Mouse (Mus musculus) embryonic facial prominence, embryonic 13.5 days (tissue): ENCODE results near the gene Itprip. TPM values are rescaled to one million over a fixed set of nuclear protein-coding genes. Genes with fewer than 3 reads are reported as not detected.

ENCODE experiments used
- ATAC-seq: fragments of 200-750 bp; cut with Nextera tagmentation; 2 replicates; pipeline ENCODE4 v1.8.0; 2017; ENCODE audit warnings: low read depth; ENCODE audit not compliant: insufficient number of reproducible peaks, insufficient read depth, low FRiP score, low TSS enrichment
- H3K27ac ChIP-seq: fragments of 300-500 bp; sonication (generic); 2 replicates; pipeline ENCODE4 v1.5.1; 2015; ENCODE audit warnings: moderate library complexity, mild to moderate bottlenecking, inconsistent platforms
- H3K27me3 ChIP-seq: fragments of 300-500 bp; sonication (generic); 2 replicates; pipeline ENCODE4 v1.6.1; 2015; ENCODE audit warnings: mild to moderate bottlenecking, inconsistent platforms
- H3K36me3 ChIP-seq: fragments of 300-500 bp; sonication (generic); 2 replicates; pipeline ENCODE4 v1.6.1; 2015; ENCODE audit warnings: mild to moderate bottlenecking, inconsistent platforms
- H3K4me1 ChIP-seq: fragments of 300-500 bp; sonication (generic); 2 replicates; pipeline ENCODE4 v1.6.1; 2015; ENCODE audit warnings: inconsistent platforms
- H3K4me2 ChIP-seq: fragments of 300-500 bp; sonication (generic); 2 replicates; pipeline ENCODE4 v1.6.1; 2015; ENCODE audit warnings: moderate library complexity, mild to moderate bottlenecking, inconsistent platforms
- H3K4me3 ChIP-seq: fragments of 300-500 bp; sonication (generic); 2 replicates; pipeline ENCODE4 v1.5.1; 2015; ENCODE audit warnings: mild to moderate bottlenecking, inconsistent platforms
- H3K9ac ChIP-seq: fragments of 300-500 bp; sonication (generic); 2 replicates; pipeline ENCODE4 v1.6.1; 2015; ENCODE audit warnings: mild to moderate bottlenecking, inconsistent platforms
- H3K9me3 ChIP-seq: fragments of 300-500 bp; sonication (generic); 2 replicates; pipeline ENCODE4 v1.6.1; 2016; ENCODE audit warnings: inconsistent platforms
- WGBS: fragments of 180-500 bp; shearing (Covaris S2); methylation state at CpG from one replicate; pipeline ENCODE4 v1.1.7; 2015; ENCODE audit warnings: mixed read lengths; 5-methylcytosine and 5-hydroxymethylcytosine counted together
- polyA plus RNA-seq: library from polyadenylated mRNA; unstranded; fragments of >200 nt; fragmentation: Nextera tagmentation; extraction: Ambion mirVana; gene quantifications from 2 replicates; pipeline ENCODE4 v1.2.1, GENCODE M21; 2015

Gene Itprip
- polyA plus RNA-seq, 1 experiment from 2014 or later = 16.5 TPM

DNA sequence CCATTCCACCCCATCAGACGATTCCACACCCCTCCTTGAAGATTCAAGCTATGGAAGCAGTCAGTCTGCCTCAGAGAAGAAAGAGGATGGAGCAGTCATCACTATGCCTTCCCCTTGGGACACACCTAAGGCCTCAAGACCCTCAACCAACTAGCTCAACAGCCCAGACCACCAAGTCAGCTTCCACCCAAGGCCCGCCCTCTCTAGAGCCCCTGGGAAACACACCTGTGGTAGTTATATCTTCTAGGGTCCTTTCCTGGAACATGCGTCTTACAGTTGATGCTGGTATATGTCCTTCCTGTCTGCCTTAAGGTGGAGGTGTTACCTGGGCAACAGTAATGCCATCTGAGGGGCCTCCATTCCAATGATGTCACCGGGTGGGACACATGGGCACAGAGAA is 4.9 kb downstream of the Itprip start:
- H3K4me2 ChIP-seq = no peak overlapping the region
- no peaks in the 10 kb centered on the region for H3K9me3 ChIP-seq
- ATAC-seq = no peak
- H3K4me1 ChIP-seq = peaks cover 45% of the 10 kb centered on the region
- no peaks in the 10 kb centered on the region for H3K27me3 ChIP-seq
- WGBS = 88% methylated on average over 4 of the region's 4 CpGs
- no peak overlapping the region for H3K9ac ChIP-seq
- H3K4me3 ChIP-seq = no peak overlapping the region
- H3K27ac ChIP-seq = no peak overlapping the region
- 0 out of 2 replicates have a peak, but pooled peaks cover 14% of the 10 kb centered on the region for H3K36me3 ChIP-seq

DNA sequence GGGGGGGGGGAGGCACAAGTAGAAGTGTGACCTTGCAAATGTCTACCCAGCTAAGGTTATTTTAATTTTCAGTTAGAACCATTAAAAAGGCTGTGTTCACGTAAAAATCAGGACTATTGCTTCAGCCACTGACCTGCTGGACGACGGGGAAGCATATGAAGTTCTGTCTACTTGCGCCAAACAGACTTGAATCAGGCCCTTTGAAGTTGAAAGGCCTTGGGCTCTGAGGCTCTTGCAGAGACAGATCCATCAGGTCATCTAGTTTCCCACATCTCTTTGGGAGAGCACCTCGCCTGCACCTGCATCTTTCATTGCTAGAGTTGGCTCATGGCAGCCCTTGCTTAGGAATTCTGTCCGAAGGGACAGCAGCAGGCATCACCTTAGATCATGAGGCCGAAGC is 5.8 kb downstream of the Itprip start:
- 80% methylated on average over 7 of the region's 7 CpGs for WGBS
- H3K4me2 ChIP-seq = no peak overlapping the region
- no peak overlapping the region for H3K4me3 ChIP-seq
- H3K27ac ChIP-seq = no peak overlapping the region
- H3K36me3 ChIP-seq = 0 out of 2 replicates have a peak, but pooled peaks cover 14% of the 10 kb centered on the region
- no peaks in the 10 kb centered on the region for H3K27me3 ChIP-seq
- ATAC-seq = no peak
- H3K4me1 ChIP-seq = peaks cover 52% of the 10 kb centered on the region
- H3K9me3 ChIP-seq = no peaks in the 10 kb centered on the region
- no peak overlapping the region for H3K9ac ChIP-seq

DNA sequence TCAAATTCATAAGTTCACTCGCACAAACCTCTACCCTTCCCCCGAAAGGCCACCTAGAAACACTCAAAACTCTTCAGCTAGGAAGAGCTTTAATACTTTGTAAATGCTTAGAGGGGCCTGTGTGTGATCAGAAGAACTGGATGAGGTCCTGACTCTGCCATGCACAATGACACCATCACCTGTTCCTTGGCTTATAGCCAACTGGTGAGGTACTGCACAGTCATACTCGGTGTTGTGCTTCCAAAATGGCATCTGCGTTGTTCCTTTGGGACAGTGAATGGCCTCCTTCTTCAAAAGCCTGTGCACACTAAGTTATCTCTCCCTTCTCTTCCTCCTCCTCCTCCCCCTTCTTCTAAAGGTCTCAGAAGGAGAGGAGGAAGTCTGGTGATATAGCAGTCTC is 8.3 kb downstream of the Itprip start:
- Histone ChIP-seq H3K4me3 (no peak overlapping the region), H3K4me1 (peaks cover 32% of the 10 kb centered on the region), H3K36me3 (0 out of 2 replicates have a peak, but pooled peaks cover 14% of the 10 kb centered on the region), H3K9ac (no peak overlapping the region), H3K27ac (0 out of 2 replicates have a peak overlapping the region, but pooled peaks have one; percentile 97), H3K27me3 (no peaks in the 10 kb centered on the region), H3K9me3 (no peaks in the 10 kb centered on the region), H3K4me2 (no peak overlapping the region)
- no peak for ATAC-seq
- 89% methylated on average over 4 of the region's 4 CpGs for WGBS

DNA sequence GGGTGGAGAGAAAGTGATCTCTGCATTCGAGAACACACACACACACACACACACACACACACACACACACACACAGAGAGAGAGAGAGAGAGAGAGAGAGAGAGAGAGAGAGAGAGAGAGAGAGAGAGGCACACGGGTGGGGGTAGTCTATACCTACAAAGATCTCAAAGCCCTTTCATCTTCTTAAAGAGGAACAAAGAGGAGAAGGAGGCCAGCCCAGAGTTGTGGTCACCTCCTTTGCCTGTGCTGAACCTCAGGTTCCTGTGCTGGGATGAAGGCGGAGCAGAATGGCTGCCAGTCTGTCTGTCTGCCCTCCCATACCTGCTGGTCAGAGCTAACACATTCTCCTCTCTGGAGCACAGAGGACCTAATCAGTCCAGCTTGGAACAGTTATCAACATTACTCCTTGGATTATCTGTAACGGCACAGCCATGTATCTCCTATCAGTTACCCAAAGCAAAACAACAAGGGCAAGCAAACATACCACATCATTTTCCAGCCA is 8.9 kb downstream of the Itprip start:
- H3K27ac ChIP-seq = peak overlapping the region; percentile 97
- H3K4me1 ChIP-seq = peaks cover 35% of the 10 kb centered on the region
- peak overlapping the region; percentile 43 for H3K4me3 ChIP-seq

DNA sequence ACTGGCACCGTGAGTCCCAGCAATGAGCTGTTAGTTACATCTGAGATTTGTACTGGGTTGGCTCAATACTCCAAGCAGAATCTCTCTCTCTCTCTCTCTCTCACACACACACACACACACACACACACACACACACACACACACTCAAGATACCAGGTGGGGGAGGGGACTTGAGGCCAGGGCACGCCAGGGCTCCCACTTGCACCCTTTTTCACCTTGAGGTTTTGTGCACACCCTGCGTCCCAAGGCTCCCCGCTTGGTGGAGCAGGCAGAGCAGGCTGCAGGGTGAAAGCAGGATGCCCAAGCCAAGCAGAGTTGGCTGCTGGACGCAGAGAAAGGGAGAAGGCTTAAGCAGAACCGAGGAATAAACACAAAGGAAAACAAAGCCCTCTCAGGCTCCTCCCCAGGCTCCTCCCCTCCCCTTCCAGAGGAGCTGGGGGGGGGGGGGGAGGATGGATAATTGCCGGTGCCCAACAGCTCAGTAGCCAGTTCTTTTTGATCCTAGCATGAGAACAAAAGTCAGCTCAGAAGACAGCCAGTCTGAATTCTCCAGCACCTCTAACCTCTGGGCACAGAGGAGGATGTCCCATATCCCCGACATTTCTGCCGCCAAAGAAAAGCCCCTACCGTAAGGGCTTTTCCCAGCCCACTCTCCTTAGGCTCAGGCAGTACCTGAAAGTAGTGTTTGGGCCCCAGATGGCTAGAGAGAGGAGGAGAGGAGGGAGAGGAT is 9.5 kb downstream of the Itprip start:
- no peaks in the 10 kb centered on the region for H3K9me3 ChIP-seq
- peaks cover 16% of the 10 kb centered on the region; the same call in 1 of the 2 replicates for H3K36me3 ChIP-seq
- peak overlapping the region; percentile 67 for H3K4me2 ChIP-seq
- peak overlapping the region; percentile 43 for H3K4me3 ChIP-seq
- H3K9ac ChIP-seq = peak overlapping the region; percentile 80
- 5% methylated on average over 10 of the region's 10 CpGs for WGBS
- peak overlapping the region; percentile 97 for H3K27ac ChIP-seq
- no peaks in the 10 kb centered on the region for H3K27me3 ChIP-seq
- peaks cover 36% of the 10 kb centered on the region for H3K4me1 ChIP-seq
- peak; percentile 33; the same call in 1 of the 2 replicates for ATAC-seq

More for the DNA sequence above, 8.9 kb downstream of the Itprip start:
- Histone ChIP-seq H3K9me3 (no peaks in the 10 kb centered on the region), H3K4me2 (peak overlapping the region; percentile 67), H3K9ac (peak overlapping the region; percentile 80), H3K27me3 (no peaks in the 10 kb centered on the region), H3K36me3 (0 out of 2 replicates have a peak, but pooled peaks cover 14% of the 10 kb centered on the region)
- WGBS = 33% methylated on average over 4 of the region's 4 CpGs
- no peak for ATAC-seq

DNA sequence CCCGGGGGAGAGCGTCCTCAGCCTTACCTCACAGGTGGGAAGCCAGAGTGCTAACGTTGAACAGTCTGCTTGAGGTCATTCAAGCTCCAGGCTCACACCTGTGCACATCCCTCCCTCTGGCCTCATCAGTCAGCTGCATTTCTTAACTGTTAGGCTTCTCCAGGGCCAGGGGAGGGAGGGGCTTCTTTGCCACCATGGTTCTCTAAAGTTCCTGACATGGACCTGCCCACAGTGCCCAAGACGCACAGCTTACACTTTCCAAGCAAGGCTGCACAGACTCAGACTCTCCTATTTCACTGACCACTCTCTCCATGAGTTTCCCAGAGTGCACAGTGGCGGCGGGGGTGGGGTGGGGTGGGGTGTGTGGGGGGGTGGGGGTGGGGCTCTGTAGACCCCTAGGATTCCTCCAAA is 10.1 kb downstream of the Itprip start:
- Histone ChIP-seq H3K9me3 (no peaks in the 10 kb centered on the region), H3K4me2 (peak overlapping the region; percentile 67), H3K4me3 (peak overlapping the region; percentile 43), H3K4me1 (peaks cover 36% of the 10 kb centered on the region), H3K27ac (peak overlapping the region; percentile 97), H3K9ac (peak overlapping the region; percentile 80), H3K36me3 (peaks cover 12% of the 10 kb centered on the region; the same call in 1 of the 2 replicates), H3K27me3 (no peaks in the 10 kb centered on the region)
- peak; percentile 59; the same call in 1 of the 2 replicates for ATAC-seq
- WGBS = 15% methylated on average over 6 of the region's 6 CpGs

DNA sequence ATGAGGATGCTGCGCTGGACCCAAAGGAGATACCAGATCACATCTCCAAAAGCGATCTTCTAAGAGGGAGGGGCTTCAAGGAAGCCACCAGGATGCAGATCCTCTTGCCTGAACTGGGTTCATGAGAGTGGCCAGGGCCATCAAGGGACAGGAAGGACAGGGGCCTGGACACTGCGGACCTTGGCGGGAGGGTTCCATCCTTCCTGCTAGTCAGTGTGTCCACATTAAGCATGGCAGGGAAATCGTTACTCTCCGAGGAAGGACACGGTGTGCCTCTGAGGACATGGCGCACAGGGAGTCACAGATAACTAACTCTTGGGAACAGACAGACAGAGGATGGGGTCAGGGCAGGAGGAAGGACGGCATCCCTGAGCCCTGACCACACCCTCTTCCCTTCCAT is 11.5 kb downstream of the Itprip start:
- Histone ChIP-seq H3K9me3 (no peaks in the 10 kb centered on the region), H3K4me2 (no peak overlapping the region), H3K27me3 (no peaks in the 10 kb centered on the region), H3K4me3 (no peak overlapping the region), H3K27ac (no peak overlapping the region), H3K9ac (no peak overlapping the region), H3K36me3 (peaks cover 9% of the 10 kb centered on the region; the same call in 1 of the 2 replicates), H3K4me1 (peaks cover 49% of the 10 kb centered on the region)
- 91% methylated on average over 9 of the region's 9 CpGs for WGBS
- no peak for ATAC-seq

DNA sequence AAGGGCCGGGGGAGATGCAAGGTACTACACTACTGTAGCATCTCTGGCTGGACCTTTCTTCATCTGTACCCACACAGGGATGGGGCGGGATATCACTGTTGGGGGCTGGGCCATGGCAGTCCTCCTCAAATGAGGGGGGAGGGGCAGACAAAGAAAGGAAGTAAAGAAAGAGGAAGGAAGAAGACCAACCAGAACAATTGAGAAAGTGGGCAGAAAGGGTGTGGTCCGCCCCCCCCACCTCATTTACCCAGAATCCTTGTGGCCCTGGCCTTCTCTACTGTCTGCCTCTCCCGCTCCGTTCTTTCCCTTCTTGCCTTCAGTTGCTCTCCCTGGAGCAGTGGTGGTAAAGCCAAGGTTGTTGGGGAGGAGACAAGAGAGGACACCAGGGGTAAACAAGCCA is 13.5 kb downstream of the Itprip start:
- Histone ChIP-seq H3K36me3 (peaks cover 4% of the 10 kb centered on the region; the same call in 1 of the 2 replicates), H3K4me1 (peaks cover 60% of the 10 kb centered on the region), H3K4me2 (no peak overlapping the region), H3K9me3 (no peaks in the 10 kb centered on the region), H3K4me3 (no peak overlapping the region), H3K27ac (no peak overlapping the region), H3K27me3 (no peaks in the 10 kb centered on the region), H3K9ac (no peak overlapping the region)
- 89% methylated on average over 5 of the region's 5 CpGs for WGBS
- ATAC-seq = no peak

DNA sequence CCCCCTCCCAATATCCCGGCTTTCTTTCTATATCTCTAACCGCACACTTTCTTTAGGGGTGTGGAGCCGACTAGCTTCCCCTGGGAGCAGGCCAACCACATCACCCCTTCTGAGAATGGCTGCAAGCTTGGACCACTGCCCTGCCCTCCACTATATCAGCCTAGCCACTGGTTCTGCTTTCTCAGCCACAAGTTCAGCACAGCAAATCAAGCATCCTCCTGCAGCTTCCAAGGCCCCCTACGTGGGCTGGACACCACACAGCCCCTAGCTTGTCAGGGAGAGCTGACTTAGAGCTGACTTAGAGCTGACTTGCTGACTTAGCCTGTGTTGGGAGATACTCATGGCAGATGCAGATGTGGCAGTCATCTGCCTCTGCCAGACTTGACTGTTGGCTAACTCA is 14.0 kb downstream of the Itprip start:
- Histone ChIP-seq H3K4me2 (no peak overlapping the region), H3K4me3 (no peak overlapping the region), H3K4me1 (peaks cover 57% of the 10 kb centered on the region), H3K9ac (no peak overlapping the region), H3K27ac (no peak overlapping the region; the same call in 1 of the 2 replicates), H3K36me3 (peaks cover 5% of the 10 kb centered on the region), H3K27me3 (no peaks in the 10 kb centered on the region), H3K9me3 (no peaks in the 10 kb centered on the region)
- 87% methylated on average over 4 of the region's 4 CpGs for WGBS
- ATAC-seq = no peak

DNA sequence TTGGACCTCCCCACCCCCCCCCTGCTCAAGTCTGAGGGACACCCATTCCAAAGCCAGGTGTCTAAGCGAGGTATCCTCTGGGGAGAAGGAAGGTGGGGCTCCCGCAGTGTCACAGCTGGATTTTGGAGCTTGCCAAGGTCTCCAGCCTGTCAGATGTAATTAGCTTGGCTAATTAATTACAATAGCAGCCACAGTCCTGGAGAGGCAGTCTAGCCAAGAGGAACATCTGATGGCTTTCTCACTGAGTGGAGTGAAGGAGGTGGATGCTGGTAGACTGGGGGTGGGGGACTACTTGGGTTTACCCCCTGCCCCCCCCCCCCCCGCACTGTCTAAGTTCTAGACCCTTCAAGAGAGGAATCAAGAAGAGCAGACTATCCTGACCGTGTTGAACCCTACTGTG is 15.4 kb downstream of the Itprip start:
- H3K27me3 ChIP-seq = no peaks in the 10 kb centered on the region
- no peak overlapping the region for H3K4me2 ChIP-seq
- peaks cover 44% of the 10 kb centered on the region for H3K4me1 ChIP-seq
- peaks cover 6% of the 10 kb centered on the region for H3K36me3 ChIP-seq
- ATAC-seq = no peak
- H3K9ac ChIP-seq = no peak overlapping the region
- WGBS = 60% methylated on average over 4 of the region's 4 CpGs
- no peak overlapping the region for H3K4me3 ChIP-seq
- H3K9me3 ChIP-seq = no peaks in the 10 kb centered on the region
- no peak overlapping the region for H3K27ac ChIP-seq

DNA sequence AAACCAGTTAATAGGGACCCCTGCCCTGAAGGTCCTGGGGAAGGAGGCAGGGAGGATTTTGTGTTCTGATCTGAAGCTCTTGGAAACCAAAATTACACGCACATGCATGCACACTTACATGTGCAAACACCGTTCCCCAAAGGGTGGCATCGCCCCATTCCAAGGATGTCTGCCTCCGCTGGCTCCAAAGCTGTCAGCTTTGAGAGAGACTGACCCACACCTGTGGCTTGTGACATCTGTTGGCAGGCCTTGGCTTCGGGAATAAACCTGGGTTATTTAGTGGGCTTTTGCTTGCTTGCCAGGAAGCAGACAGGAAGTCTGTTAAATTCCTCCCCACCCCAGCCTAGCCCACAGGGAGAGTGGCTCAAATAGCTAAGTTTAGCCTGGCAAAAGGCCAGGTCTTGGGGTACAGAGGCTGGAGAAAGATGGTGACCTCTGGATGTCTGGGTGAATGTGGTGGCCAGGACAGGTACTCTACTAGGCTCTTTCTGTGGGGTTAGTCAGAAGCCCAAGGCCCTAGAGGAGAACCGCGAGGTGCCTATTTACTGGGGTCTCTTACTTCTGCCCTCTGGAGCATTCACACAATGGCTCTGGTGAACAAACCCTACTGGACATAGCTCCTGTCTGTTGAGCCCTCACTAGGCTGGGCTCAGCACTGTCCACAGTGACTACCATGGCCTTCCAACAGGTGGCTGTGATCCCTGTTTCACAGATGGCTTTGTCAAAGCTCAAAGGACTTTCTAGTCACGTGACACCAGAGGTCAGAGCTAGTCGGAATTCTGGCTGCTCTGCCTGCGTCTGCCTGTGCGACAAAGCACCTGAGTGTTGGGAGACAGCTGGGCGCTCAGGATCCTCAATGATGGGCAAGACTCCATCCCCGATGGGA is 16.5 kb downstream of the Itprip start:
- H3K4me3 ChIP-seq = no peak overlapping the region
- H3K27me3 ChIP-seq = no peaks in the 10 kb centered on the region
- H3K27ac ChIP-seq = peak overlapping the region; percentile 48
- no peaks in the 10 kb centered on the region for H3K9me3 ChIP-seq
- H3K4me1 ChIP-seq = peaks cover 38% of the 10 kb centered on the region
- WGBS = 59% methylated on average over 13 of the region's 13 CpGs
- no peak overlapping the region for H3K4me2 ChIP-seq
- peaks cover 16% of the 10 kb centered on the region for H3K36me3 ChIP-seq
- no peak for ATAC-seq
- H3K9ac ChIP-seq = no peak overlapping the region
